Mouse (Mus musculus): ENCODE results near the gene Cdk8.

Gene Cdk8

GRCm38 (mm10) chr5:146328941-146329340 lies 97.9 kb downstream of the Cdk8 start:
- DNase-seq (ENCODE audit: low read depth) = no peak

DNA sequence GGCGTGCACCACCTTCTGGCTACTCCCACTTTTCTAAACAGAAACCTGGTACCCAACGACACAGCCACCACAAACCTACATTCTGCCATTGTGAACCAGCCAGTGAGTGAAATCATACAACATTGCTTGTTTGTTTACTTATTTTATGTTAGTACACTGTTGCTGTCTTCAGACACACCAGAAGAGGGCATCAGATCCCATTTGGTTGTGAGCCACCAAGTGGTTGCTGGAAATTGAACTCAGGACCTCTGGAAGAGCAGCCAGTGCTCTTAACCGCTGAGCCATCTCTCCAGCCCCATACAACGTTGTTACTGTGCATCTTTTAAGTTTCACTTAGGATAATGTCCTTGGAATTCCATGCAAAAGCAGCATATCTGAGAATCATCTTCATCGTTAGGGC lies 98.5 kb downstream of the Cdk8 start:
- DNase-seq (ENCODE audit: low read depth) = no peak

DNA sequence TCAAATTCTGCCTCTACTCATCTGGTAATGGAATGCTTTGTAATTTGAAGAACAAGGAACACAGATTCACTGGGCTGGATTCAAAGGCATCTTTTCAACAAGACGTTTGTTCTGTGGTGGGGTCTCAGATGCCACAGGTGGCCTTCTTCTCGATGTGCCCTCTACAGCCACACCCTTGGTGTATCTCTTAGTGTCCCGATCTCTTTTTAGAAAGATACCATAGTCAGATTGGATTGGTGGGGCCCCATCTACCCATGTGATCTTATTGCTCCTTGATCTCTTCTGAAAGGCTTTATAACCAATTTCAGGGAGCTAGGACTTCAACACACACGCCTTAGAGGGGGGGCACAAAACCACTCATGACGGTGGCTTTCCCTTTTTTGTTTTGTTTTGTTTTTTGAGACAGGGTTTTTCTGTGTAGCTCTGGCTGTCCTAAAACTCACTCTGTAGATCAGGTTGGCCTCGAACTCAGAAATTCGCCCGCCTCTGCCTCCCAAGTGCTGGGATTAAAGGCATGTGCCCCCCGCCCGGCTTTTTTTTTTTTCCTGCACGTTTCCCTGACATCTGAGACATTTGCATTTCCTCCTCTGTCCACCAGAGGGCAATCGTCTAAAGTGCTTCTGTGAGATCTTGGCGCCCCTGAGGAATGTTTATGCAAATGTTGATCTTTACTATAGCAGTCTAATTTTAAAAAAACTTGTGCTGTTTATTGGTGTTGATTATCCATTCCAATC lies 99.2 kb downstream of the Cdk8 start:
- DNase-seq (ENCODE audit: low read depth) = no peak

DNA sequence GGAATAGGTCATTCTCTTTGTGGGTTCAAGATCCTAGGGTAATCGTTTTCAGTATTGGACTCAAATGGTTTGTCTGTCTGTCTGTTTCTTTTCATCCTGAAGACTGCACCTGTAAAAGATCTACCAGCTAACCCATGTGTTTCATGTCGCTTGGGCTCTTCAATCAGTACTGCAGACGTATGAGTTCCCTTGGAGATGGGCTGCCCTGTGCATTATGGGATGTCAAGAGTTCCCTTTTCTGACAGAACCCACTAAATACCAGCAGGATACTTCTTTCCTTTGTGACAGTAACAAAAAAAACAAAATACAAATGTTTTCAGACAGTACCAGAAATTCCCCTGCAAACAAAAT lies 99.7 kb downstream of the Cdk8 start:
- no peak for DNase-seq (ENCODE audit: low read depth)

DNA sequence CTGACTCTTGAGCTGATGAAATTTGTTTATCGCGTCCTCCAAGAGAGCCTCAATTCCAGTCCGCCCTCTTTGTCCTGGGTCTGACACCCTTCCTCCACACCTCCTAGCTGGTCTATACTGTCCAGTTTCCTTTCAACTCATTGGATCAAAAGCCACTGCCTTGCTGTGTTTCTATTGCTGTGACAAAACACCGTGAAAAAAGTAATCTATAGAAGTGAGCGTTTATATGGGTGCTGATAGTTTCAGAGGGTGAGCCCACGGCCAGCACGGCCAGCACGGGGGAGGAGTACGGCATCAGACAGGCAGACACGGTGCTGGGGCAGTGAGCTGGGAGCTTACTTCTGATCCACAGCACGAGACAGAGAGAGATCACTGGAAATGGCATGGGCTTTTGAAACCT lies 100.1 kb downstream of the Cdk8 start:
- no peak for DNase-seq (ENCODE audit: low read depth)

- no peak for DNase-seq (ENCODE audit: low read depth)
Observed at GRCm38 (mm10) chr5:146332541-146332940, 101.5 kb downstream of the Cdk8 start.

DNA sequence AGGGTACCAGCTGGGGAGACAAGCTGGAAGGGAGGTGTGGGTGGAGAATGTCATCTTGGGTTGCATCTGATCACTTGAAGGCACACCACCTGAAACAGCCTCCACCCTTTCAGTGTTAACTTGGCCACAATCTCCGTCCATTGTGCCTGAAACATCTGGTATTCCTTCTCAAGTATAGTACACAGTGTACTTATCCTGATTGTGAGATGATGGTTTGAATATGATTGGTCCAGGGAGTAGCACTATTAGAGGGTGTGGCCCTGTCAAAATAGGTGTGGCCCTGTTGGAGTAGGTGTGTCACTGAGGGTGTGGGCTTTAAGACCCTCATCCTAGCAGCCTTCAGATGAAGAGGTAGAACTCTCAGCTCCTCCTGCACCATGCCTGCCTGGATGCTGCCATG lies 103.4 kb downstream of the Cdk8 start:
- no peak for DNase-seq (ENCODE audit: low read depth)

- DNase-seq (ENCODE audit: low read depth) = no peak
Observed at GRCm38 (mm10) chr5:146338064-146338463, 107.0 kb downstream of the Cdk8 start.

- no peak for DNase-seq (ENCODE audit: low read depth)
Observed at GRCm38 (mm10) chr5:146340037-146340436, 109.0 kb downstream of the Cdk8 start.

DNA sequence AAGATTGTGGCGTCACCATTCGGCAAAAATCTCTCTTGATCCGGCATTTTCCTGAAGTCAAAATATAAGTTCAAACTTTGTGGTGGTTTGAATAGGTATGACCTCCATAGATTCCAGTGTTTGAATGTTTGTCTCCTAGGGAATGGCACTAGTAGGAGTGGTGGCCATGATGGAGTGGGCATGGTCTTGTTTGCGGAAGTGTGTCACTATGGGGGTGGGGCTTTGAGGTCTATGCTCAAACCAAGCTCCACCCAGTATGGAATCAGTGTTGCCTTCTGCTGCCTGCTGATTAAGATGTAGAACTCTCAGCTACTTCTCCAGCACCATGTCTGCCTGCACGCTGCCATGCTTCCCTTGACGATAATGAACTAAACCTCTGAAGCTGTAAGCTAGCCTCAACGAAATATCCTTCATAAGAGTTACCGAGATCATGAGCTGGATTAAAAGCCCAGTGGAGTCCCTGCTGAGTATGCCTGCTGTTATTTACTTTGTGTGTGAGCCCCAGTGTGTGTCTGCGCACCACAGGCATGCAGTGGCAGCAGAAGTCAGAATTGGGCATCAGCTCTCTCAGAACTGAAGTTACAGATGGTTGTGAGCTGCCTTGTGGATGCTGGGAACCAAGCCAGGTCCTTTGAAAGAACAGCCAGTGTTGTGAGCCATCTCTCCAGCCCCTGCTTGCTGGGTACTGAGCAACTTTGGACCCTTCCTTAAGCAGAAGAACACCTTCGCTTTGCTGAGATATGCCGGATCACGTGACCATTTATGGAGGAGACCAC lies 114.1 kb downstream of the Cdk8 start:
- DNase-seq (ENCODE audit: low read depth) = no peak

DNA sequence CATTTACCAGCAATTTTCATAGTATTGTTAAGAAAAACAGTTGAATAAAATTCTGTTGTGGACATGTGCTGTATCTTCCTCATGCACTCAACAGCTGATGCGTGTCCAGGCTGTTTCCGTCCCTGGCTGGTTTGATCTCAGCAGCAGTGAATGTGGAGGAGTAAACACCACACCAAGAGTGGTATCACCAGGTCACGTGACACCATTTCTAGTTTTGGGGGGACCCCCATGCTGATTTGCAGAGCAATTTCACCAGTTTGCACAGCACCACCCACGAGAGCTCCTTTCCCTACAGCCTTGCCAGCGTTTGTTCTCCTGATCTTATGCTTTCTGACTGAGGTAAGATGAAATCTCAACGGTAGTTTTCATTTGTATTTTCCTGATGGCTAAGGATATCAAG lies 116.1 kb downstream of the Cdk8 start:
- no peak for DNase-seq (ENCODE audit: low read depth)

GRCm38 (mm10) chr5:146349183-146349582 lies 118.2 kb downstream of the Cdk8 start:
- no peak for DNase-seq (ENCODE audit: low read depth)

DNA sequence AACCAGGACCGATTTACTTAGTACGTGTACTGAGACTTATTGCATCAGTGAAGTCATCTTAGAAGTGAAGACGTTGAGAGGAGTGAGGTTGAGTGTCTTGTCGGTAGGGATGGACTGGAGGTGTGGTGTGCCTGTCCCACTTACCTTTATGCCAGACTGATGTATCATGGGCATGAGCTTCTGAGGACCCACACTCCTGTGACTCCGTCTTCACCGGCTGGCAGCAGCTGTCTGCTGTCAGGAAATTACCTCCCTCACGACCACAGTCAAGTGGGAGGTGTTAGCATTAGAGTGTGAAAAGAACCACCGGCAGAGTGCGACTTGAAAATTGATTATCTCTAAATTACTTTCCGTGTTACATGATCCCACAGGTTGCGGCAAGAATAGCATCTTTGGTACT lies 119.8 kb downstream of the Cdk8 start:
- DNase-seq (ENCODE audit: low read depth) = no peak

DNA sequence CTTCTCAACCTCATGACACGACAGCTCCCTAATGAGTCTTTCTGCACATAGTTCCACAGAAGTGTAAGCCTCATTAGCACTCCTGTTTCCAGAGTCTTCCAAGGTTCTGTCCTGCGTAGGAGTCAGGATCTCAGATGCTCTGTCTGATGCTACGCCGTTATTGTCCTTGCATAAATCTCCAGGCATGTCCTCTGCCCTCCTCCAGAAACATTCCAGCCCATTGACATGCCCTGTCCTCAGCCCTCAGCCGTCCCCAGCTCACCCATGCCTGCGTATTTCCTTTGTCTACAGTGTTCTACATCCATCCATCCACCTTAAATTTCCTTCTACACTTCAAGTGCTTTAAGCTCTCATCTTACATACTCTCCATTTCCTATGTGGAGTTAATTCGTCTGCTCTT lies 121.0 kb downstream of the Cdk8 start:
- no peak for DNase-seq (ENCODE audit: low read depth)
